Mouse (Mus musculus): Measurements from ENCODE around the gene Id1.

The Id1 gene

GRCm38 (mm10) chr2:152756474-152757393 lies 20.7 kb downstream of the Id1 start:
- no peak for DNase-seq

- no peak for DNase-seq
Observed at GRCm38 (mm10) chr2:152757478-152757877, 21.4 kb downstream of the Id1 start.

GRCm38 (mm10) chr2:152758351-152758750 lies 22.3 kb downstream of the Id1 start:
- DNase-seq: no peak

GRCm38 (mm10) chr2:152763310-152763709 lies 27.3 kb downstream of the Id1 start:
- no peak for DNase-seq

- peak; percentile 68 for DNase-seq
Observed at GRCm38 (mm10) chr2:152764172-152765044, 28.4 kb downstream of the Id1 start.

- DNase-seq: no peak
Observed at GRCm38 (mm10) chr2:152765045-152765674, 29.1 kb downstream of the Id1 start.

- peak; percentile 93 for DNase-seq
Observed at GRCm38 (mm10) chr2:152766387-152767123, 30.5 kb downstream of the Id1 start.

- peak; percentile 75 for DNase-seq
Observed at GRCm38 (mm10) chr2:152767618-152768271, 31.7 kb downstream of the Id1 start.

GRCm38 (mm10) chr2:152769677-152770076 lies 33.6 kb downstream of the Id1 start:
- DNase-seq: no peak

- no peak for DNase-seq
Observed at GRCm38 (mm10) chr2:152771571-152771970, 35.5 kb downstream of the Id1 start.

GRCm38 (mm10) chr2:152772231-152772630 lies 36.2 kb downstream of the Id1 start:
- DNase-seq: no peak

GRCm38 (mm10) chr2:152775357-152775756 lies 39.3 kb downstream of the Id1 start:
- no peak for DNase-seq

- DNase-seq: no peak
Observed at GRCm38 (mm10) chr2:152776019-152776418, 40.0 kb downstream of the Id1 start.

- no peak for DNase-seq
Observed at GRCm38 (mm10) chr2:152776435-152776834, 40.4 kb downstream of the Id1 start.

- no peak for DNase-seq
Observed at GRCm38 (mm10) chr2:152777081-152777480, 41.0 kb downstream of the Id1 start.

GRCm38 (mm10) chr2:152780466-152780865 lies 44.4 kb downstream of the Id1 start:
- DNase-seq: no peak

GRCm38 (mm10) chr2:152781031-152781711 lies 45.1 kb downstream of the Id1 start:
- DNase-seq: no peak

- no peak for DNase-seq
Observed at GRCm38 (mm10) chr2:152782656-152783055, 46.6 kb downstream of the Id1 start.

- DNase-seq: no peak
Observed at GRCm38 (mm10) chr2:152783241-152783640, 47.2 kb downstream of the Id1 start.

- DNase-seq: no peak
Observed at GRCm38 (mm10) chr2:152784640-152785039, 48.6 kb downstream of the Id1 start.

Data from retina, postnatal 1 day (tissue).